Mouse (Mus musculus) macrophage (primary cell): ENCODE measurements around the gene Relb. TPM values are rescaled to one million over a fixed set of nuclear protein-coding genes. Genes with fewer than 3 reads are reported as not detected.
A peak's percentile ranks its signal among the peaks of the same experiment; 100 is the strongest.

Experiments
- H3K27ac ChIP-seq: fragments of 350-480 bp; formaldehyde crosslinking; 2 replicates; pipeline ENCODE4 v1.9.0; 2021
- H3K36me3 ChIP-seq: fragments of 350-480 bp; formaldehyde crosslinking; 2 replicates; pipeline ENCODE4 v1.9.0; 2021; ENCODE audit errors: inconsistent target
- H3K4me3 ChIP-seq: fragments of 350-480 bp; formaldehyde crosslinking; 2 replicates; pipeline ENCODE4 v1.9.0; 2021; ENCODE audit errors: inconsistent target
- H3K79me2 ChIP-seq: fragments of 350-480 bp; formaldehyde crosslinking; 2 replicates; pipeline ENCODE4 v1.9.0; 2021; ENCODE audit errors: inconsistent target
- WGBS: methylation state at CpG from one replicate; pipeline ENCODE4 v1.1.7; 2026; ENCODE audit warnings: inconsistent platforms; ENCODE audit not compliant: missing documents; 5-methylcytosine and 5-hydroxymethylcytosine counted together
- polyA plus RNA-seq: library from polyadenylated mRNA; stranded (reverse); fragments of 250-400 nt; gene quantifications from 3 replicates; pipeline ENCODE4 v1.2.4, GENCODE M21; 2018; ENCODE audit warnings: inconsistent platforms

Gene Relb
- polyA plus RNA-seq, 1 experiment from 2014 or later = 11.3 TPM

GRCm38 (mm10) chr7:19651063-19651786 is 22.0 kb upstream of the Relb start:
- no peak overlapping the region for H3K4me3 ChIP-seq
- peaks cover 31% of the 10 kb centered on the region for H3K79me2 ChIP-seq
- H3K36me3 ChIP-seq = peaks cover 80% of the 10 kb centered on the region
- 61% methylated on average over 6 of the region's 6 CpGs for WGBS
- H3K27ac ChIP-seq = no peak overlapping the region

- Histone ChIP-seq H3K27ac (no peak overlapping the region), H3K79me2 (no peaks in the 10 kb centered on the region), H3K4me3 (no peak overlapping the region), H3K36me3 (peaks cover 93% of the 10 kb centered on the region)
- 95% methylated on average over 4 of the region's 4 CpGs for WGBS
Measured at GRCm38 (mm10) chr7:19641223-19641622, 12.0 kb upstream of the Relb start.

- WGBS = 91% methylated on average over 11 of the region's 11 CpGs
- Histone ChIP-seq H3K4me3 (no peak overlapping the region), H3K36me3 (peaks cover 68% of the 10 kb centered on the region), H3K79me2 (no peaks in the 10 kb centered on the region), H3K27ac (no peak overlapping the region)
Measured at GRCm38 (mm10) chr7:19635074-19635827, 6.0 kb upstream of the Relb start.

GRCm38 (mm10) chr7:19634591-19634990 is 5.4 kb upstream of the Relb start:
- no peak overlapping the region for H3K27ac ChIP-seq
- H3K36me3 ChIP-seq = peaks cover 61% of the 10 kb centered on the region
- H3K4me3 ChIP-seq = no peak overlapping the region
- WGBS = 86% methylated on average over 2 of the region's 2 CpGs
- no peaks in the 10 kb centered on the region for H3K79me2 ChIP-seq

GRCm38 (mm10) chr7:19633855-19634254 is 4.6 kb upstream of the Relb start:
- no peaks in the 10 kb centered on the region for H3K79me2 ChIP-seq
- no peak overlapping the region for H3K27ac ChIP-seq
- no peak overlapping the region for H3K4me3 ChIP-seq
- H3K36me3 ChIP-seq = peaks cover 54% of the 10 kb centered on the region
- WGBS = 93% methylated on average over 14 of the region's 15 CpGs

GRCm38 (mm10) chr7:19633197-19633596 is 4.0 kb upstream of the Relb start:
- Histone ChIP-seq H3K79me2 (no peaks in the 10 kb centered on the region; the same call in 1 of the 2 replicates), H3K4me3 (no peak overlapping the region), H3K27ac (no peak overlapping the region), H3K36me3 (peaks cover 47% of the 10 kb centered on the region)
- 96% methylated on average over 16 of the region's 17 CpGs for WGBS

- no peak overlapping the region for H3K27ac ChIP-seq
- no peak overlapping the region for H3K4me3 ChIP-seq
- peaks cover 42% of the 10 kb centered on the region for H3K36me3 ChIP-seq
- peaks cover 2% of the 10 kb centered on the region; the same call in 1 of the 2 replicates for H3K79me2 ChIP-seq
Measured at GRCm38 (mm10) chr7:19632720-19633119, 3.5 kb upstream of the Relb start.

- Histone ChIP-seq H3K27ac (no peak overlapping the region), H3K79me2 (peaks cover 4% of the 10 kb centered on the region; the same call in 1 of the 2 replicates), H3K36me3 (peaks cover 38% of the 10 kb centered on the region), H3K4me3 (no peak overlapping the region)
Measured at GRCm38 (mm10) chr7:19632275-19632674, 3.0 kb upstream of the Relb start.

GRCm38 (mm10) chr7:19628536-19629360 is 490 bp downstream of the Relb start:
- 2% methylated on average over 47 of the region's 57 CpGs for WGBS

GRCm38 (mm10) chr7:19628192-19628535 is 1.1 kb downstream of the Relb start:
- Histone ChIP-seq H3K27ac (peak overlapping the region; percentile 52), H3K36me3 (peaks cover 17% of the 10 kb centered on the region; the same call in 1 of the 2 replicates)
- WGBS = 8% methylated on average over 17 of the region's 17 CpGs

More at GRCm38 (mm10) chr7:19628536-19629360, 490 bp downstream of the Relb start:
- H3K4me3 ChIP-seq = peak overlapping the region; percentile 42
- peak overlapping the region; percentile 52 for H3K27ac ChIP-seq
- peaks cover 4% of the 10 kb centered on the region; the same call in 1 of the 2 replicates for H3K79me2 ChIP-seq
- H3K36me3 ChIP-seq = peaks cover 14% of the 10 kb centered on the region; the same call in 1 of the 2 replicates

GRCm38 (mm10) chr7:19627721-19628120 is 1.5 kb downstream of the Relb start:
- H3K27ac ChIP-seq = peak overlapping the region; percentile 52
- peaks cover 21% of the 10 kb centered on the region for H3K36me3 ChIP-seq
- peak overlapping the region; percentile 42 for H3K4me3 ChIP-seq
- 79% methylated on average over 3 of the region's 3 CpGs for WGBS
- H3K79me2 ChIP-seq = peaks cover 4% of the 10 kb centered on the region; the same call in 1 of the 2 replicates

More at GRCm38 (mm10) chr7:19628192-19628535, 1.1 kb downstream of the Relb start:
- Histone ChIP-seq H3K79me2 (peaks cover 4% of the 10 kb centered on the region; the same call in 1 of the 2 replicates), H3K4me3 (peak overlapping the region; percentile 42)

- Histone ChIP-seq H3K4me3 (no peak overlapping the region), H3K79me2 (peaks cover 4% of the 10 kb centered on the region; the same call in 1 of the 2 replicates), H3K36me3 (peaks cover 36% of the 10 kb centered on the region), H3K27ac (no peak overlapping the region)
- 77% methylated on average over 2 of the region's 2 CpGs for WGBS
Measured at GRCm38 (mm10) chr7:19623433-19623832, 5.8 kb downstream of the Relb start.

GRCm38 (mm10) chr7:19622241-19622640 is 7.0 kb downstream of the Relb start:
- WGBS = 88% methylated on average over 6 of the region's 6 CpGs
- peaks cover 46% of the 10 kb centered on the region for H3K36me3 ChIP-seq
- H3K4me3 ChIP-seq = no peak overlapping the region
- H3K27ac ChIP-seq = no peak overlapping the region
- H3K79me2 ChIP-seq = no peaks in the 10 kb centered on the region

GRCm38 (mm10) chr7:19620811-19621210 is 8.4 kb downstream of the Relb start:
- Histone ChIP-seq H3K27ac (no peak overlapping the region), H3K79me2 (no peaks in the 10 kb centered on the region), H3K4me3 (no peak overlapping the region), H3K36me3 (peaks cover 56% of the 10 kb centered on the region)
- 94% methylated on average over 7 of the region's 7 CpGs for WGBS
